Mouse (Mus musculus): Measurements from ENCODE around the gene Necab3.

Necab3 gene

DNA sequence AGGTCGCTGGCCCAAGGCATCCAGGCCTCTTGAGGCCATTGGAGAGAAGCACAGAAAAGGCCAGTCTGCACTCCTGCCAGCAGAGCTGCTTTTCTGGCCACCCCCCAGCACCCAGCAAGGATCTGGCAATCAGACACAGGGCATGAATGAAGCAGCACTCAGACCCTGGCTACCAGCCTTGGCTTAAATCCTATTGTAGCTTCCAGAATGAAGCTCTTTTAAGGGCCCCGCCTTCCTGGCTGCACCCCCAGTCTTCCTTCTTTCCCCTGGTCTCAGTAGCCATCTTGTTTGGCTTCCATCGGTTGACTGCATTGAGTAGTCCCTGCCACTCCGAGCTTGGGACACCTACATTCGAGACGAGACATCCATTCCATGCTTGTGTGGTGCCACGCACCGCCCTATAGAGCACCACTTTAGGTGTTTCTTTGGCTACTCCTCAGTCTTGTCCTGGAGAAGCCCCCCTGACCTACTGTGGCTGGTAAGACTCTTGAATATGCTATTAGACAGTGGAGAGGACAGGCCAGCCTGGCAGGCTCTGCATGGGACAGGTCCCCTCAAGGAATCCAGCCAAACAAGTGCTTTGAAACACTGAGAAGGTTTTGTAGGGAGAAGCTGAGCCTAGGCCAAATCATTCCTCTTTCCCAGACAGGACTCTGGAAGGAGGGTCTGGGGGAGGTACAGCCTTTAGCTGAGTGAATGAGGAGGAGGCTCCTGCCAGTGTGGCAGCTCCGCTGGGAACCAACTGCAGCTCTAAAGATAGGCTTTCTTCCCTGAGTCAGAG lies 14.9 kb downstream of the Necab3 start:
- DNase-seq (ENCODE audit: low read depth, low spot score), result peak; percentile 69

DNA sequence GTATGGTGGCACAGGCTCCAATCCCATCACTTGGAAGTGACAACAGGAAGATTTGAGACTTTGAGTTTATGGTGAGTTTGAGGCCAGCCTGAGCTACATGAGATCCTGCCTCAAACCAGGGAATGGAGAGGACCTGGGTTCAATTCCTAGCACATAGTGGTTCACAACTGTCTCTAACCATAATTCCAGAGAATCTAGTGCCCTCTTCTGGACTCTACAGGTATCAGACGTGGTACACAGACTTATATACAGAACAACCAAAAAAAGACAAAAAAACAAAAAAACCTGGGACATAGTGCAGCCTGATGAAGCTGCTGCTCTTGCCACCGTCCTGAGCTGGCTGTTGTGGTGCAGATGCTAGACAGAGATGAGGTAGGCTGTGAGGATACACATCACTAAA lies 17.1 kb downstream of the Necab3 start:
- no peak for DNase-seq (ENCODE audit: low read depth, low spot score)

DNA sequence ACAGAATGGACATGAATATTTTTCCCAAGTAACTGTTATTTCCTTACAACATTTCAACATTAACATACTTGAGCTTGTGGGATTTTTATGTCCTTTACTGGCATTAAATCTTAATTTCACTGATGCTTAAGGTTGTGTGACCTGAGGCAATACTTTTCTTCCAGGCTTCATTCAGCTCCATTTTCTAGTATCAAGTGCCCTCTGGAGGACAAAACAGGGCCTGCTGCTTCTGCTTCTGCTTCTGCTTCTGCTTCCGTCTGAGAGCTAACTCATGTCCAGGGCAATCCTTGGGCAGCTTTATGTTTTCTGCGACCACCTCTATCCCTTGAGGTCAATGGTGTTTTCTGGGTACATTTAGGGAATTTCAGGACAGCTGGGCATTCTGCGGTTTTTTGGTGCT lies 19.0 kb downstream of the Necab3 start:
- no peak for DNase-seq (ENCODE audit: low read depth, low spot score)

DNA sequence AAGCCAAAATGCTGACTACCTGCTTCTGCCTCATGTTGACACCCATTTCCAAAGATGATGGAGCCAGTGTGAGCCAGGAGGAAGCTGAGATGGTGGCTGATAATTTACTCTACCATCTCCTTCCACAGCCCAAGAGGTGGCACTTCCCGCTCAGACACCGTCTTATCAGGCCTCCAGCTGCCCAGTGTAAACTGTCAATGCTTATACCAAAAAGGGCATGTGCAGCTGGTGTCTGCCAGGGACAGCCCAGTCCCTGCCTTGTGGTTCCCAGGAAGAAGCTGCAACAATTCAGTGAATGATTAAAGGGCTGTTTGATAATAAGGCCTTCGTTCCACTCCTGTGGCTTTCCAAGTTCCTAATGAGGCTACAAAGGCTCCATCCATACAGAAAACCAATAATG lies 20.0 kb downstream of the Necab3 start:
- DNase-seq (ENCODE audit: low read depth, low spot score), result no peak

DNA sequence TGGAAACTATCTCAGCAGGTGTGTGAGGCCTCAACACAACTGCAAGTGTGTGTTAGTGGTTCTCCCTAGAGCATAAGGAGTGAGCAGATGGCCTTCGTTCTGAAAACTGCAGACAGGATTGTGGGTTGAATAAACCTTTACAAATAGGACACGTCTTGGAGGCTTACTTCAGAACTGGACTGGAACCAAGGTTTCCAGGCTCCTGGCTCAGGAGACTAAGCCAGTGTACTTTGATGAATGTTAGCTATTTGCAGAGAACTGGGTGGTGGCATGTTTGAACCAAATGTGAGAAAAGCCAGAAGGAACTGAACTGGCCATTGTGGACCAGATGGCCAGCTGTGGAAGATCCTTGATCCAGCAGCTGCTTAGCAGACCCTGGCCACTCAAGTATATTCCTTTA lies 20.4 kb downstream of the Necab3 start:
- no peak for DNase-seq (ENCODE audit: low read depth, low spot score)

DNA sequence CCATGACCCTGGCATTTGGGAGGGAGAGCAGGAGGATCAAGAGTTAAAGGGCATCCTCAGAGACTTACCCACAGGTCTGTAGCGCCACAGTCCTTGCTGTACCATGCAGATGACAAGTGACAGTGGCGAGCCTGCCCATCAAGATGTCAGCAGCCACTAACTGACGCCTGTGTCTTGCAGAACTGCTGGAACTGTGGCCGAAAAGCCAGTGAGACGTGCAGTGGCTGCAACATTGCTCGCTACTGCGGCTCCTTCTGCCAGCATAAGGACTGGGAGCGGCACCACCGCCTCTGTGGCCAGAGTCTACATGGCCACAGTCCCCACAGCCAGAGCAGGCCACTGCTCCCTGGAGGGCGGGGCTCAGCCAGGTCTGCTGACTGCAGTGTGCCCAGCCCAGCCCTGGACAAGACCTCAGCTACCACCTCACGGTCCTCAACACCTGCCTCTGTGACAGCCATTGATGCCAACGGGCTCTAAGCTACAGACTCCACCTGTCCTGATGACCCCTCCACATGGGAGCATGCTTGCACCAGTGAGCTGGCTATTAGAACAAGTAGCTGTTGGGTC lies 23.9 kb downstream of the Necab3 start:
- DNase-seq (ENCODE audit: low read depth, low spot score), result no peak

DNA sequence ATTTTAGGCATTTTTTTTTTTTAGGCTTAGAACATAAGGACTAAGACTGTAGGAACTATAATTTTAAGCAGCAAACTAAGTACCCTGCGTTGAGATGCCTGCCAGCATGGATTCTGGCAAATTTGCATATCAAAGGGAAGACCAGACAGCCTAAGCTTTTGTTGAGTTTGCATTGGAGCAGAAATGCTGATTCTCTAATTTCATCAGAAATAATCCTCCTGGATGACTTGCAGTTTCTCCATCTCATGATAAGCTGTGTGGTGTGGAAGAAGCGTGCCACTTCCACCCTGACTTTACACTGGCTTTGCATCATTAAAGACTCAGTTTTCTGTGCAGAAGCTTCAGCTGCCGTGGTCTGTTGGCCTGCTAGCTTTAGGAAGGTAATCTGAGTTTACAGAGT lies 25.8 kb downstream of the Necab3 start:
- no peak for DNase-seq (ENCODE audit: low read depth, low spot score)

DNA sequence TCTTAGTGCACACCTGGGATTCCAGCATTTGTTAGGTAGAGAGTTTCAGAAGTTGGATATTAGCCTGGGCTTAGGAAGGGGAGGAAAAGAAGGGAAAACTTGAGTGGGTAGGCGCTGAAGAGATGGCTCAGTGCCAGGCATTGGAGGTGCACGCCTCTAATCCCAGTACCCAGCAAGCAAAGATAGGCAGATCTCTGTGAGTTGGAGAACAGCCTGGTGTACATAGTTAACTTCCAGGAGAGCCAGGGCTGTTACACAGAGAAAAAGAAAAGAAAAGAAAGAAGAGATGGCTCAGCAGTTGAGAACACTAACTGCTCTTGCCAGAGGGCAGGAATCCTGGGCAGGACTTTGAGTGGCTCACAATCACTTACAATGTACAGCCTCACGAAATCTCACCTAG lies 32.2 kb downstream of the Necab3 start:
- no peak for DNase-seq (ENCODE audit: low read depth, low spot score)

DNA sequence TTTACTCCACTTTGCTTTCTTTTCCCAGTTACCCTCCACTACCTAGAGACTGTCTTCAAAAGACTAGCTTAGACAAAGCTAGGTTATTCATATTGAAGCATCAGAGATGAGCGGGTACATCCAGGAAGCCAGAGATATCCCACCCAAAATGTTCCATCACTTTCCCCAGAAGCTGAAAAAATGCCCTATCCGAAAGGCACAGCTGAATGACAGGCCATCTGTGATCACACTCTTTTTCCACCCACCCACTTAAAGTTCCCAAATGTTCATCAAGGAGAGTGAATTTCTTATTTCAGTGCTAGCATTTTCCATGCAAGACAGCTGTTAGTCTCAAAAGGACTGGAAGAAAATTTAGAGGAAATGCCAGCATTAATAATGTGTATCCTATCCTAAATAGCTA lies 33.4 kb downstream of the Necab3 start:
- DNase-seq (ENCODE audit: low read depth, low spot score), result no peak

DNA sequence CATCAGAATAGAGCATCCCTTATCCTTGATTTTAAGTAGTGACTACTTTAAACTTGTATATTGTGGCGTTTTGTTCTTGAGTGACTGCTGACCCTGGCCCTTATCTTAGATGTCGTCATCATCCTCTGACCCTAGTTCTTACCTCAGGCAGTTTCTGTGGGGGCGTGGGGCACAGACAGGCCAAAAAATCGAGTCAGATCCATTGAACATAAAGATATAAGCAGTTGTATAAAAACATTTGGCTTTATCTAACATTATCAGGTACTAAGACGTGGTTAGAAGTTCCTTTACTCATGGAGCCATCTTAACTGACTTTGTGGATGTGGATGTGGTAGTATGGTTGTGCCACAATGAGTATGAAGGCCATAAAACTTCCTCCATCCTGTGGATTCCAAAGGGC lies 36.4 kb downstream of the Necab3 start:
- no peak for DNase-seq (ENCODE audit: low read depth, low spot score)

DNA sequence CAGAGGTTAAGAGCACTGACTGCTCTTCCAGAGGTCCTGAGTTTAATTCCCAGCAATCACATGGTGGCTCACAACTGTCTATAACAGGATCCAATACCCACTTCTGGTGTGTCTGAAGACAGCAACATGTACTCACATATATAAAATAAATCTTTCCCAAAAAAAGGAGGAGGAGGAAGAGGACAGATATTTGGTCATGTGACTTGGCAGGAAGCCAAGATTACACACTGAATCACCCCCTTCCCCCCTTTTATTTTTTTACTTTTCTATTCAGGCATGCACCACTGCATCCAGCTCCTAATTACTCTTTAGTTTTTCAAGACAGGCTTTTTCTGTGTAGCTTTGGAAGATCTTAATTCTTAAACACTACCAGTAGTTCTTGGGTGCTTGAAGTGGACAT lies 37.2 kb downstream of the Necab3 start:
- DNase-seq (ENCODE audit: low read depth, low spot score), result no peak

DNA sequence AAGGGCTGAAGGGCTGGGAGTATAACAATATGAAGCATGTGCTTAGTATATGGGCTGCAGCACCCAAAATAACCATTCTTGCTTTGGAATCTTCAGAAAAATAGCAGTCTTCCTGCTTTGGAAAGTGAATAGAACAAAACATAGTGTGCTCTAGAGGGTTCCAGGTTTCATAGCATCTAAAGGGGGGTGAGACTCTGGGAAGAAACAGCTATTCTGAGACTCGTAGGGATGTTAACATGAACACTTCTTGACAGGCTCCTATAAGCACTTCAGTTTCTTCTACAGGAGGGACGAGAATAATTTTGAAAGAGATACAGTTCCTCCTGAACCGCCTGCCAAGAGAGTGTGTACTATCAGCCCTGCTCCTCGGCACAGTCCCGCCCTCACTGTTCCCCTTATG lies 41.3 kb downstream of the Necab3 start:
- no peak for DNase-seq (ENCODE audit: low read depth, low spot score)

DNA sequence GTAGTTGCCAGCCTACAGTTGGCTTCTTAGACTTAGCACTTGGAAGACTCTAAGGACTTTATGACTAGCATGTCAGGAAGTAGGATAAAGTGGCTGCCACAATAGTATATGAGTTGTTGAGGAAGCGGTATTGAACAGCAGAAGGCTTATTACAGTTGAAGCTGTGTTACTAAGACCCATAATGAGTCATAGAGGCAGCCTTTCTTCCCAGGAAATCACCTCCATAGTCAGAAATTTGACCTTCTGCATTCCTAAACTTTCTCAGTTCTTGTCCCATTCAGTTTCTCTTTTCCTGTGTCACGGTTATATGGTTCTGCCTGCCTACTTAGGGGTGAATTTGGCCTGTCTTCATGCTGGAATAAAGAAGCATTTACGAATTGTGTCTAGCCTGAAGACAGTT lies 41.7 kb downstream of the Necab3 start:
- no peak for DNase-seq (ENCODE audit: low read depth, low spot score)

DNA sequence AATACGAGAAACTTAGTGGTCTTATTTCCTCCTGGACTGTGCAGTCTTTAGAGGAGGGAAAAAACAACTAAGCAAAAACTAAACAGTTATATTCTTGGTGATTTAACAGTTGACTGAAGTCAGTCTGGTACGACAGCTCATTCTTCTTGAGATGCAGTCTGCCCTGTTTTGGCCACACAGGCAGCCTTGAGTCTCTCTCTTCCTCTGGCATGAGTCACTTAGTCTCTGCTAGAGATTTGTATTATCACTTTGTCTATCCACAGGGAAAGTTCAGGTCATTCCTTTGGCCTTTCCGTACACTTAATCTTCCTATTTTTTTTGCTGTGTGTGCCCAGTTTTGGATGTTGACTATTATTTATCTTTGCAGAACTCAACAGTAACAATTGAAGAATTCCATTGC lies 48.5 kb downstream of the Necab3 start:
- DNase-seq (ENCODE audit: low read depth, low spot score), result no peak

DNA sequence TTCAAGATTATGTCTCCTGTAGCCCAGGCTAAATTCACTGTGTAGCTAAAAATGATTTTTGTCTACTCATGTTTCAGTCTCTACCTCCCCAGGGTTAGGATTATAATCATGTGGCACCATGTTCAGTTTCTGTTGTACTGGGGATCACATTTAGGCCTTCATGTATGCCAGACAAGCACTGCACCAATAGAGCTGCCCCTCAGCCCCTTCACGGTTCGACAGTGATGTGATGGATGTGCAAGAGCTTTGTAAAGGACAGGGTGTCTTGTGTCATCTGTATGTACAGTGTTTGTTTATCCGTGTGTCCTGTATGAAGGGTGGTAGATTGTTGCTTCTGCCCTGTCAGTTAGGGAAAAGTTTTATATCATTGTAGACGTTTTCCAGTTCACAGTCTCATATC lies 50.2 kb downstream of the Necab3 start:
- no peak for DNase-seq (ENCODE audit: low read depth, low spot score)

DNA sequence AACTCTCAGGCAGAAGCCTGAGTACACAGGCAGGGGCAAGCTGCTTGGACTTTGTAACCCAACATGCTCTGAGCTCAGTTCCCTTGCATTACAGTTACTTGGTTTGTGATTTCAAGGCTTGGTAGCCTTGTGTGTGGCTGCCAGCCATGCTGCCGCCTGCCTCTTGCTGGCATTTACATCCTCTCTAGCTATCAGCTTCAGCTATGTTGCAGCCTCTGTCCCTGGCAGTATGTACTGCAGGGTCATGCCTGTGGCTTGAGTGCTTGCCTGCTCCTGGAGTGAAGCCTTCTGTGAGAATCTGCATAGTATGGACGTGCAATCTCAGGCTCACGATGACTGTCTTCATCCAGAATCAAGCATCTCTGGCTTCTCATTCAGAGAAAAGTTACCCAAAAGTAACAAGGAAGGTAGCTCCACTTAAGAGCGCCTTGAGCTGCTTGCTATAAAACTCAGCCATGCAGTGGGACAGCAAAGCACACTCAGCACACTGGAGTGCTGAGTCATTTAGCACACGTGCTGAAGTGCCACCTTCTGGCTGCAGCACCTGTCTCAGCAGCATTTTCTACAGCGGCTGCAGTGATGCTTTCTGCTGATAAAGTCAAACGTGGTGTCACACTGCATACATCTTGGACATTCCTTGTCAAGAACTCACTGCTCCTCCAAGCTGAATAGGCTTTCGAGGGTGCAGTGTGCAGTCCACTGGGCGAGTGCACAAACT lies 51.0 kb downstream of the Necab3 start:
- no peak for DNase-seq (ENCODE audit: low read depth, low spot score)

DNA sequence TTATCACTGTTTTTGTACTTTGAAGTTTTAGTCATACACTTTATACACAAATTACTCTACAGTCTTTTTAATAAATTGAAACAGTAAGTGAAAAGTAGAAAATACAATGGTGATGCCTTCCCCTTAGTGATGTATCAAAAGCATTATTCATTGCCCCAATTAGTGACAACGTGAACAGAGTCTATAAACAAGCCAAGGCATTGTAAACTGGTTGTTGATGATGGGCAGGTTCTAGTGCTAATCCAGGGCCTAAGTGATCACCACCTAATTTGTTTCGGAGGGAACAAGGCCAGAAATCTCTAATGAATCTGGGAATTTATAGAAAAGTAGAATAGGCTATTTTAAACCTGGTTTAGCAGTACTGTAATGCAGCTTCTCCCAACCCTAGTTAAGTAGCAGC lies 51.6 kb downstream of the Necab3 start:
- no peak for DNase-seq (ENCODE audit: low read depth, low spot score)

DNA sequence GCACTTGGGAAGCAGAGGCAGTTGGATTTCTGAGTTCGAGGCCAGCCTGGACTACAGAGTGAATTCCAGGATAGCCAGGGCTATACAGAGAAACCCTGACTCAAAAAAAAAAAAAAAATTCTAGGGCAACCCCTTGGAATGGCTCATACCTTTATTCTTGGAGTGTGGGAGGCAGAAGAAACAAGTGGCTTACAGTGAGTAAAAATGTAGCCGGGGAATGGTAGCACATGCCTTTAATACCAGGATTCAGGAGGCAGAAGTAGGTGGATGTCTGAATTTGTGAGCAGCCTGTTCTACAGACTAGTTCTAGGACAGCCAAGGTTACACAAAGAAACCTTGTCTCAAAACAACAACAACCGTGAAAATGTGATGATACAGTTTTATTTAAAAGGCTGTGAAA lies 57.9 kb downstream of the Necab3 start:
- no peak for DNase-seq (ENCODE audit: low read depth, low spot score)

DNA sequence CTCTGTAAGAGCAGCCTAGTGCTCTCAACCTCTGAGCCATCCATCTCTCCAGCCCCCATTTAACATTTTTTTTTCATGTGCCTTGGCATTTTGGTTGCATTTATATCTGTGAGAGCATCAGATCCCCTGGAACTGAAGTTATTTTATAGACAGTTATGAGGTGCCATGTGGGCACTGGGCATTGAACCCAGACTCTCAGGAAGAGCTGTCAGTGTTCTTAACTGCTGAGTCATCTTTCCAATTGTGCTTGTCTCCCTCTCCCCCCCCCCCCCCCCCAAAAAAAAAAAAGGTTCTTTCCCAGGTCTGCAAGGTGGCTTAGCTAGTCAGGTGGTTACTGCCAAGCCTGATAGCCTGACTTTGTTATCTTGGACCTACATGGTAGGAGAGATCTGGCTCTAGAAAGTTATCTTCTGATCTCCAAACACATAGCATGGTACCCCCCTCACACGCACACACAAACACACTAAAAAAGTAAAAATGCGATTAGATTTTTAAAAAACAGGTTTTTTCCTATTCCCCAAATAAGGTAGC lies 58.9 kb downstream of the Necab3 start:
- DNase-seq (ENCODE audit: low read depth, low spot score), result no peak

DNA sequence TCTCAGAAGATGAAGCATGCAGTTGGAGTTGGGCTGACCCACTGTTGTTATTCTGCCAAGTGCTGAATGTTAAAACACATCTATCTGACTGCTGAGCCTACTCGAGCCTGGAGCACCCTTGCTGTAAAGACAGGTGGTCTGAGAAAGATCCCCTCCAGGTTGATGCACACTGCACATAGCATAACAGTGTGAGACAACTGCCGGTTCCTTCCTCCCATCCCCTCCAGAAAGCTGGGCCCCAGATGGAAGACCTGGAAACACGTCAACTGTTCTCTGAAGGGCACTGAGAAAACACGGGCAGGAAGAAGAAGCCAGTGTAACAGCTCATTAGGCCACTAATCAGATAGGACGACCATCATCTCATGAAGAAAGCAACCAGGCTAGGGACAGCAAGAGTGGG lies 60.1 kb downstream of the Necab3 start:
- no peak for DNase-seq (ENCODE audit: low read depth, low spot score)

DNA sequence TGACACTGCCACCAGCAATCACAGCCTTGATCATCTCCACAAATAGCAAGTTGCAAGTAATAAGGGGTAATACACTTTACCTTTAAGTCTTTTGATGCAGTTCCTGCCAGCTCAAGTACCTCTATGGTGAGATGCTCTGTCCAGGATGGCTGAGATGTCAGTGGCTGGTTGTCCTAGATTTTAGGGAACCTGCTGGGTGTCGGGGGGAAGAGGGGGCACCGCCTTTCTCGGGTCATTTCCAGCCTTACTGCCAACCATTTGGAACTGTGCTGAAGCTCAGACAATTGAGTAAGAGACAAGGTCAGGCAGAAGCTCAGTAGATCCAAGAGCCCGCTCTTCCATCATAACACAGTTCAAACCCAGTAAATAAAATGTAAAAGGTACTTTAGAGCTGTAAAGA lies 63.7 kb downstream of the Necab3 start:
- DNase-seq (ENCODE audit: low read depth, low spot score), result no peak

Measured in brain, embryonic 18.5 days (tissue).